Mouse (Mus musculus): ENCODE measurements around the gene Znrd1. TPM values are rescaled to one million over a fixed set of nuclear protein-coding genes. Genes with fewer than 3 reads are reported as not detected.

The Znrd1 gene
- polyA plus RNA-seq (2017; shearing (Covaris generic)): 93.5 TPM

GRCm38 (mm10) chr17:36957999-36958743 is at the start of gene Znrd1, which contains the start of gene Znrd1as:
TSS of gene Znrd1 (minus strand) at chr17:36958559.
TSS of gene Znrd1as (plus strand) at chr17:36958592.

GRCm38 (mm10) chr17:37000863-37001262 is 42.5 kb upstream of the Znrd1 start, which contains the start of gene Zfp57:
TSS of gene Zfp57 (plus strand) at chr17:37001163.

GRCm38 (mm10) chr17:36989437-36989836 is 31.1 kb upstream of the Znrd1 start, which contains the start of gene H2-M5:
TSS of gene H2-M5 (minus strand) at chr17:36989537.

GRCm38 (mm10) chr17:36981221-36981813 is 23.0 kb upstream of the Znrd1 start, which contains the start of gene 2410137M14Rik:
TSS of gene 2410137M14Rik (minus strand) at chr17:36981237.

GRCm38 (mm10) chr17:36950981-36951947 is 7.1 kb downstream of the Znrd1 start, which contains the start of gene Ppp1r11:
TSS of gene Ppp1r11 (minus strand) at chr17:36951741.

GRCm38 (mm10) chr17:36942791-36943471 is 15.4 kb downstream of the Znrd1 start, which contains the start of gene Rnf39:
TSS of gene Rnf39 (plus strand) at chr17:36942918.

Other genes starting within 250 kb of the Znrd1 start
- gene H2-M10.5, start 185.6 kb downstream of the Znrd1 start, polyA plus RNA-seq (2017; shearing (Covaris generic)): not detected
- gene H2-M10.6, start 146.4 kb downstream of the Znrd1 start, polyA plus RNA-seq (2017; shearing (Covaris generic)): not detected
- gene Trim26, start 121.4 kb downstream of the Znrd1 start, polyA plus RNA-seq (2017; shearing (Covaris generic)): 160 TPM
- 0.33 TPM for gene Trim15, start 91.3 kb downstream of the Znrd1 start, polyA plus RNA-seq (2017; shearing (Covaris generic))
- 0.55 TPM for gene Trim10, start 89.0 kb downstream of the Znrd1 start, polyA plus RNA-seq (2017; shearing (Covaris generic))
- gene Trim40, start 68.4 kb downstream of the Znrd1 start, polyA plus RNA-seq (2017; shearing (Covaris generic)): not detected
- not detected for gene Trim31, start 60.4 kb downstream of the Znrd1 start, polyA plus RNA-seq (2017; shearing (Covaris generic))
- gene Rnf39, start 15.6 kb downstream of the Znrd1 start, polyA plus RNA-seq (2017; shearing (Covaris generic)): 0.49 TPM
- 173 TPM for gene Ppp1r11, start 6.8 kb downstream of the Znrd1 start, polyA plus RNA-seq (2017; shearing (Covaris generic))
- 5.4 TPM for gene Znrd1as, start within 50 bp of the Znrd1 start, polyA plus RNA-seq (2017; shearing (Covaris generic))
- not detected for gene 2410137M14Rik, start 22.7 kb upstream of the Znrd1 start, polyA plus RNA-seq (2017; shearing (Covaris generic))
- gene H2-M5, start 31.0 kb upstream of the Znrd1 start, polyA plus RNA-seq (2017; shearing (Covaris generic)): 0.54 TPM
- not detected for gene Zfp57, start 42.6 kb upstream of the Znrd1 start, polyA plus RNA-seq (2017; shearing (Covaris generic))
- not detected for gene Mog, start 64.8 kb upstream of the Znrd1 start, polyA plus RNA-seq (2017; shearing (Covaris generic))
- 10.6 TPM for gene Gabbr1, start 87.4 kb upstream of the Znrd1 start, polyA plus RNA-seq (2017; shearing (Covaris generic))
- not detected for gene Olfr90, start 129.9 kb upstream of the Znrd1 start, polyA plus RNA-seq (2017; shearing (Covaris generic))
- not detected for gene Olfr91, start 139.7 kb upstream of the Znrd1 start, polyA plus RNA-seq (2017; shearing (Covaris generic))
- not detected for gene Olfr92, start 161.5 kb upstream of the Znrd1 start, polyA plus RNA-seq (2017; shearing (Covaris generic))
- gene Olfr93, start 202.9 kb upstream of the Znrd1 start, polyA plus RNA-seq (2017; shearing (Covaris generic)): not detected
- gene Ubd, start 235.3 kb upstream of the Znrd1 start, polyA plus RNA-seq (2017; shearing (Covaris generic)): 0.95 TPM
- gene Olfr94, start 242.4 kb upstream of the Znrd1 start, polyA plus RNA-seq (2017; shearing (Covaris generic)): not detected

All from inflammation-experienced regulatory T-cells, adult 16 weeks (primary cell).